Mouse (Mus musculus): ENCODE measurements at regions not wholly inside any gene's neighbourhood (a gene's known extent, or its start where the extent isn't known, plus 50 kb on each side); places are given as distances from the start of the nearest gene placed in this dataset.

- DNase-seq (ENCODE audit: low spot score), result no peak
- H3K27me3 ChIP-seq (ENCODE audit: insufficient read depth, low read length), result no peaks in the 10 kb centered on the region
- no peak for ATAC-seq (ENCODE audit: extremely low read depth, insufficient number of reproducible peaks, low FRiP score, poor library complexity, severe bottlenecking)
- H3K4me3 ChIP-seq (ENCODE audit: low read depth, low read length), result no peak overlapping the region
- TF ChIP-seq POLR2AphosphoS5 (IDR thresholded peaks at IDR 0.05; ENCODE audit: insufficient replicate concordance, low read depth, low read length) (no peak), GATA1 (IDR thresholded peaks at IDR 0.05; ENCODE audit: borderline replicate concordance, low read length) (no peak), TAL1 (conservative IDR thresholded peaks at IDR 0.05; ENCODE audit: low read depth, low read length) (no peak), GATA2 (IDR thresholded peaks at IDR 0.05; ENCODE audit: borderline replicate concordance, low read depth, low read length) (no peak), CTCF (IDR thresholded peaks at IDR 0.05; ENCODE audit: low read depth, low read length) (no peak)
- H3K4me1 ChIP-seq (ENCODE audit: insufficient read depth, low read depth, low read length), result no peaks in the 10 kb centered on the region
- peaks cover 30% of the 10 kb centered on the region for H3K9me3 ChIP-seq (replicated peaks)
- no peaks in the 10 kb centered on the region for H3K36me3 ChIP-seq (replicated peaks)
These were observed 125.8 kb upstream of the Stx16 start for GRCm38 (mm10) chr2:173950164-173950891.

- no peaks in the 10 kb centered on the region for H3K4me1 ChIP-seq (ENCODE audit: insufficient read depth, low read depth, low read length)
- H3K27me3 ChIP-seq (ENCODE audit: insufficient read depth, low read length), result no peaks in the 10 kb centered on the region
- ATAC-seq (ENCODE audit: extremely low read depth, insufficient number of reproducible peaks, low FRiP score, poor library complexity, severe bottlenecking), result no peak
- no peak for TF ChIP-seq TAL1 (conservative IDR thresholded peaks at IDR 0.05; ENCODE audit: low read depth, low read length)
- TF ChIP-seq GATA2 (IDR thresholded peaks at IDR 0.05; ENCODE audit: borderline replicate concordance, low read depth, low read length), result no peak
- TF ChIP-seq GATA1 (IDR thresholded peaks at IDR 0.05; ENCODE audit: borderline replicate concordance, low read length), result no peak
- no peak for TF ChIP-seq POLR2AphosphoS5 (IDR thresholded peaks at IDR 0.05; ENCODE audit: insufficient replicate concordance, low read depth, low read length)
- TF ChIP-seq CTCF (IDR thresholded peaks at IDR 0.05; ENCODE audit: low read depth, low read length), result no peak
- H3K9me3 ChIP-seq (replicated peaks), result peaks cover 40% of the 10 kb centered on the region
- DNase-seq (ENCODE audit: low spot score), result no peak
- no peaks in the 10 kb centered on the region for H3K36me3 ChIP-seq (replicated peaks)
- no peak overlapping the region for H3K4me3 ChIP-seq (ENCODE audit: low read depth, low read length)
These were observed 110.0 kb upstream of the Stx16 start for GRCm38 (mm10) chr2:173966111-173966510.

- Histone ChIP-seq H3K36me3 (replicated peaks) (no peaks in the 10 kb centered on the region), H3K4me3 (ENCODE audit: low read depth, low read length) (no peak overlapping the region), H3K9me3 (replicated peaks) (peaks cover 59% of the 10 kb centered on the region), H3K4me1 (ENCODE audit: insufficient read depth, low read depth, low read length) (no peaks in the 10 kb centered on the region), H3K27me3 (ENCODE audit: insufficient read depth, low read length) (no peaks in the 10 kb centered on the region)
- no peak for TF ChIP-seq GATA1 (IDR thresholded peaks at IDR 0.05; ENCODE audit: borderline replicate concordance, low read length)
- TF ChIP-seq TAL1 (conservative IDR thresholded peaks at IDR 0.05; ENCODE audit: low read depth, low read length), result no peak
- TF ChIP-seq CTCF (IDR thresholded peaks at IDR 0.05; ENCODE audit: low read depth, low read length), result no peak
- TF ChIP-seq POLR2AphosphoS5 (IDR thresholded peaks at IDR 0.05; ENCODE audit: insufficient replicate concordance, low read depth, low read length), result no peak
- no peak for ATAC-seq (ENCODE audit: extremely low read depth, insufficient number of reproducible peaks, low FRiP score, poor library complexity, severe bottlenecking)
- no peak for DNase-seq (ENCODE audit: low spot score)
These were observed 105.3 kb upstream of the Stx16 start for GRCm38 (mm10) chr2:173970789-173971188.

- TF ChIP-seq TAL1 (conservative IDR thresholded peaks at IDR 0.05; ENCODE audit: low read depth, low read length) (no peak), POLR2AphosphoS5 (IDR thresholded peaks at IDR 0.05; ENCODE audit: insufficient replicate concordance, low read depth, low read length) (no peak), GATA1 (IDR thresholded peaks at IDR 0.05; ENCODE audit: borderline replicate concordance, low read length) (no peak), GATA2 (IDR thresholded peaks at IDR 0.05; ENCODE audit: borderline replicate concordance, low read depth, low read length) (no peak), CTCF (IDR thresholded peaks at IDR 0.05; ENCODE audit: low read depth, low read length) (no peak)
These were observed 99.6 kb upstream of the Stx16 start for GRCm38 (mm10) chr2:173976314-173977053.

GRCm38 (mm10) chr2:173977236-173978053 lies 98.7 kb upstream of the Stx16 start:
- no peak for TF ChIP-seq POLR2AphosphoS5 (IDR thresholded peaks at IDR 0.05; ENCODE audit: insufficient replicate concordance, low read depth, low read length)
- TF ChIP-seq GATA1 (IDR thresholded peaks at IDR 0.05; ENCODE audit: borderline replicate concordance, low read length), result no peak
- no peak for TF ChIP-seq GATA2 (IDR thresholded peaks at IDR 0.05; ENCODE audit: borderline replicate concordance, low read depth, low read length)
- no peak for TF ChIP-seq TAL1 (conservative IDR thresholded peaks at IDR 0.05; ENCODE audit: low read depth, low read length)
- TF ChIP-seq CTCF (IDR thresholded peaks at IDR 0.05; ENCODE audit: low read depth, low read length), result no peak
- DNase-seq (ENCODE audit: low spot score), result no peak
- peaks cover 58% of the 10 kb centered on the region for H3K9me3 ChIP-seq (replicated peaks)

More at GRCm38 (mm10) chr2:173976314-173977053, 99.6 kb upstream of the Stx16 start:
- Histone ChIP-seq H3K4me3 (ENCODE audit: low read depth, low read length) (no peak overlapping the region), H3K36me3 (replicated peaks) (no peaks in the 10 kb centered on the region), H3K9me3 (replicated peaks) (peaks cover 60% of the 10 kb centered on the region), H3K27me3 (ENCODE audit: insufficient read depth, low read length) (no peaks in the 10 kb centered on the region), H3K4me1 (ENCODE audit: insufficient read depth, low read depth, low read length) (no peaks in the 10 kb centered on the region)
- no peak for ATAC-seq (ENCODE audit: extremely low read depth, insufficient number of reproducible peaks, low FRiP score, poor library complexity, severe bottlenecking)
- no peak for DNase-seq (ENCODE audit: low spot score)

More at GRCm38 (mm10) chr2:173977236-173978053, 98.7 kb upstream of the Stx16 start:
- Histone ChIP-seq H3K4me1 (ENCODE audit: insufficient read depth, low read depth, low read length) (no peaks in the 10 kb centered on the region), H3K36me3 (replicated peaks) (no peaks in the 10 kb centered on the region), H3K4me3 (ENCODE audit: low read depth, low read length) (no peak overlapping the region), H3K27me3 (ENCODE audit: insufficient read depth, low read length) (no peaks in the 10 kb centered on the region)
- no peak for ATAC-seq (ENCODE audit: extremely low read depth, insufficient number of reproducible peaks, low FRiP score, poor library complexity, severe bottlenecking)

Measured in G1E (cell line).